Comparison of ENCODE assay signal across 8 mouse cellular contexts in the genomic region with DNA sequence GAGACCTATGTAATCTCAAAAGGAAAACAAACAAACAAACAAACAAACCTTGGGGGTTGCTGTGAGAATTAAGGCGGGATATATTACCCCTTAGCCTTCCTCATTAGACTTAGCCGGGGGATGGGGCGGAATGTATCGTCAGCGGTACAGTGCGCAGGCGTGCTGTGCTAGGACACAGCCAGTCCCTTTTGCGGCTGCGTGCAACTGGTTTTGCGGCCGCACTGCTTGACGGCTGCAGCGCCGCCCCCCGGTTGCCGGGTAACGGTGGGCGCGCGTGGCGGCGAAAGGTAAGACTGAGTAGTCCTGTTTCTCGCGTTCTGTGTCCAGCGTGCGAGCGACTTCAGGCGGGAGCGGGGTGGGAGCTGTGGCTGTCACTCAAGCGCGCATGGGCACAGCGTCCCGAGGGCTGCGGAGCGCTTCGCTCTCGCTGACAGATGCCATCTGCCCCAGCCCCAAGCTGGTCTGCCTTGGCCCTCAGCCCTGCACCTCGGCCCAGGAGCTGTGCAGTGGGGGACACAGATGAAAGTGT. TPM values are rescaled to one million over a fixed set of nuclear protein-coding genes. Genes with fewer than 3 reads are reported as not detected.
A peak's percentile ranks its signal among the peaks of the same experiment; 100 is the strongest.
DNase-seq lines count a peak whose midpoint lies in the region; ATAC-seq and TF ChIP-seq lines count a peak whose summit lies in the region.

Tsen2 (plus strand) TSS at position 223 of the 529 bp plus-strand sequence.

- 0 out of 2 replicates have a peak within 1 kb of the TSS, but pooled peaks have one; percentile 13 for H3K27ac ChIP-seq in bone marrow macrophage, adult 2 months (ENCODE audit: insufficient read depth, low read depth, low read length)
- H3K27ac ChIP-seq in embryonic fibroblast, embryonic 13.5 days (ENCODE audit: insufficient read depth, low read length): no peak within 1 kb of the TSS
- H3K27ac ChIP-seq in heart, embryonic 10.5 days: peak within 1 kb of the TSS; percentile 89
- H3K27ac ChIP-seq in kidney, embryonic 15.5 days: peak within 1 kb of the TSS; percentile 76

- WGBS in heart, embryonic 10.5 days: under 1% methylated on average over 38 of the region's 38 CpGs
- under 1% methylated on average over 38 of the region's 38 CpGs for WGBS in kidney, embryonic 15.5 days

- no peak for TF ChIP-seq POLR2A in bone marrow macrophage, adult 2 months (IDR thresholded peaks at IDR 0.05; ENCODE audit: borderline replicate concordance, low read depth, low read length)
- TF ChIP-seq POLR2A in embryonic fibroblast, embryonic 13.5 days (IDR thresholded peaks at IDR 0.05; ENCODE audit: low read depth, low read length): peak; percentile 71

- H3K27me3 ChIP-seq in heart, embryonic 10.5 days (ENCODE audit: insufficient read depth, poor library complexity, severe bottlenecking): no peaks in the 10 kb centered on the region
- H3K27me3 ChIP-seq in kidney, embryonic 15.5 days: no peaks in the 10 kb centered on the region

- TF ChIP-seq CTCF in bone marrow macrophage, adult 2 months (IDR thresholded peaks at IDR 0.05; ENCODE audit: low read depth, low read length): no peak
- no peak for TF ChIP-seq CTCF in embryonic fibroblast, embryonic 13.5 days (IDR thresholded peaks at IDR 0.05; ENCODE audit: borderline replicate concordance, insufficient read depth, low read length)

- H3K9ac ChIP-seq in kidney, embryonic 15.5 days: peak within 1 kb of the TSS; percentile 71

- H3K4me3 ChIP-seq in bone marrow macrophage, adult 2 months (ENCODE audit: insufficient read depth, low read length): peak within 1 kb of the TSS; percentile 78
- peak within 1 kb of the TSS; percentile 64 for H3K4me3 ChIP-seq in embryonic fibroblast, embryonic 13.5 days (ENCODE audit: insufficient read depth, low read length)
- peak within 1 kb of the TSS; percentile 85 for H3K4me3 ChIP-seq in heart, embryonic 10.5 days
- H3K4me3 ChIP-seq in kidney, embryonic 15.5 days (replicated peaks): peak within 1 kb of the TSS; percentile 61

- H3K36me3 ChIP-seq in heart, embryonic 10.5 days: peaks cover 18% of the 10 kb centered on the region
- peaks cover 20% of the 10 kb centered on the region for H3K36me3 ChIP-seq in kidney, embryonic 15.5 days

- no peaks in the 10 kb centered on the region for H3K9me3 ChIP-seq in heart, embryonic 10.5 days
- no peaks in the 10 kb centered on the region for H3K9me3 ChIP-seq in kidney, embryonic 15.5 days (replicated peaks)

- DNase-seq in A20 (ENCODE audit: low read depth, low spot score): peak; percentile 97
- peak; percentile 98 for DNase-seq in heart, embryonic 10.5 days (ENCODE audit: low spot score)
- peak; percentile 95 for DNase-seq in liver
- DNase-seq in spleen, postnatal 4 days (ENCODE audit: low spot score in 2 of 2): peak; percentile 93 to 97

- H3K4me1 ChIP-seq in bone marrow macrophage, adult 2 months (ENCODE audit: control insufficient read depth, insufficient read depth, low read length): peaks cover 13% of the 10 kb centered on the region
- no peaks in the 10 kb centered on the region; the same call in 1 of the 2 replicates for H3K4me1 ChIP-seq in embryonic fibroblast, embryonic 13.5 days (ENCODE audit: control insufficient read depth, insufficient read depth, low read length)
- H3K4me1 ChIP-seq in heart, embryonic 10.5 days: peaks cover 10% of the 10 kb centered on the region; the same call in 1 of the 2 replicates
- peaks cover 20% of the 10 kb centered on the region for H3K4me1 ChIP-seq in kidney, embryonic 15.5 days

- ATAC-seq in kidney, embryonic 15.5 days (replicated peaks; ENCODE audit: low FRiP score): peak; percentile 95
- ATAC-seq in monocyte, adult 5-6 weeks (replicated peaks; ENCODE audit: insufficient number of reproducible peaks, low FRiP score, low TSS enrichment, poor library complexity, severe bottlenecking): peak; percentile 88

- H3K4me2 ChIP-seq in kidney, embryonic 15.5 days: peak within 1 kb of the TSS; percentile 76

RNA-seq across cellular contexts. Expression of gene Tsen2, which starts in this region (rescaled TPM):
- 6.0 and 6.5 TPM in 2 replicates for polyA plus RNA-seq in bone marrow macrophage, adult 2 months (2012; ENCODE audit: insufficient read depth, insufficient read length, missing spikeins)
- polyA plus RNA-seq in embryonic fibroblast, embryonic 13.5 days (2011; ENCODE audit: insufficient read length, low read depth, missing spikeins): 14.3 and 14.6 TPM in 2 replicates
- 27.0 and 29.0 TPM in 2 replicates for polyA plus RNA-seq in heart, embryonic 10.5 days (2016; fragmentation: Nextera tagmentation; extraction: Ambion mirVana)
- 31.3 and 32.9 TPM in 2 replicates for polyA plus RNA-seq in kidney, embryonic 15.5 days (2015; fragmentation: Nextera tagmentation; extraction: Ambion mirVana)
- total RNA-seq in monocyte, adult 5-6 weeks (2017): 1.3 to 7.5 TPM (median 2.8 TPM) in 3 replicates
